Mouse (Mus musculus) G1E (cell line): ENCODE data around the gene Cp.

Experiments used
- CTCF ChIP-seq: IDR thresholded peaks from 2 replicates; pipeline ENCODE4 v1.5.1; 2012; ENCODE audit warnings: low read depth, low read length, inconsistent platforms, mixed read lengths
- GATA1 ChIP-seq: IDR thresholded peaks from 2 replicates; pipeline ENCODE4 v1.6.1; 2012; ENCODE audit warnings: borderline replicate concordance, low read length, inconsistent platforms, mixed read lengths
- GATA2 ChIP-seq: IDR thresholded peaks from 2 replicates; pipeline ENCODE4 v1.6.1; 2012; ENCODE audit warnings: low read depth, low read length, inconsistent platforms, borderline replicate concordance
- POLR2AphosphoS5 ChIP-seq: IDR thresholded peaks from 2 replicates; pipeline ENCODE4 v1.6.1; 2012; ENCODE audit warnings: low read depth, low read length, inconsistent platforms; ENCODE audit not compliant: insufficient replicate concordance
- TAL1 ChIP-seq: conservative IDR thresholded peaks from 2 replicates; pipeline ENCODE4 v1.6.1; 2012; ENCODE audit warnings: low read depth, low read length, inconsistent platforms, mixed read lengths

DNA sequence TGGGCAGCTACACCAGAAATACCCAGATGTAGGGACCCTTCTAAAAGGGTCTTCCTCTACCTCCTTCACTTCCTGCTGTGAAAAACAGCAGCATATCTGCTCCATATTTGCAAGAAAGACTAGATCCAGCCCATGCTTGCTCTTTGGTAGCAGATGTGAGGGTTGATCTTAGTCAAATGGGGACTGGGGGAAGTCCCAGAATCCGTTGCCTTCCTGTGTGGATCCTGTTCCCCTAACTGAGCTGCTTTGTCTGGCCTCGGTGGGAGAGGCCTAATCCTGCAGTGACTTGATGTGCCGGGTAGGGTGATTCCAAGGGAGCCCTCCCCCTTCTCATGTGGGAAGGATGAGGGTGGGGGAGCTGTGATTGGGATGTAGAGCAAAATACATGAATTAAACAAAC is 29.3 kb downstream of the Cp start:
- TF ChIP-seq CTCF: no peak
- no peak for TF ChIP-seq GATA1
- TF ChIP-seq TAL1: no peak
- TF ChIP-seq GATA2: no peak
- no peak for TF ChIP-seq POLR2AphosphoS5
